Mouse (Mus musculus): ENCODE data around the gene Lsm14b. TPM values are rescaled to one million over a fixed set of nuclear protein-coding genes. Genes with fewer than 3 reads are reported as not detected.
A peak's percentile ranks its signal among the peaks of the same experiment; 100 is the strongest.

Lsm14b gene
- polyA plus RNA-seq, 1 experiment from 2014 or later, result 20.5 TPM

GRCm38 (mm10) chr2:180070481-180071453 lies 46.0 kb downstream of the Lsm14b start, which contains the start of gene Mtg2:
Gene Mtg2 (plus strand): TSS chr2:180070588.
- ATAC-seq (ENCODE audit: low FRiP score, low read depth), result peak; percentile 97
- no peaks in the 10 kb centered on the region for H3K27me3 ChIP-seq
- peak within 1 kb of the TSS; percentile 93 for H3K4me2 ChIP-seq
- peaks cover 19% of the 10 kb centered on the region for H3K36me3 ChIP-seq
- WGBS, result 3% methylated on average over 58 of the region's 58 CpGs
- peak within 1 kb of the TSS; percentile 92 for H3K27ac ChIP-seq (replicated peaks)
- peaks cover 15% of the 10 kb centered on the region for H3K4me1 ChIP-seq (replicated peaks)
- H3K9ac ChIP-seq, result peak within 1 kb of the TSS; percentile 78
- no peaks in the 10 kb centered on the region for H3K9me3 ChIP-seq
- peak within 1 kb of the TSS; percentile 70 for H3K4me3 ChIP-seq

- Histone ChIP-seq H3K9ac (0 out of 2 replicates have a peak overlapping the region, but pooled peaks have one; percentile 78), H3K4me3 (no peak overlapping the region), H3K4me1 (replicated peaks) (peaks cover 15% of the 10 kb centered on the region), H3K27me3 (no peaks in the 10 kb centered on the region), H3K27ac (replicated peaks) (no peak overlapping the region), H3K4me2 (peak overlapping the region; percentile 93), H3K36me3 (peaks cover 19% of the 10 kb centered on the region), H3K9me3 (no peaks in the 10 kb centered on the region)
- 86% methylated on average over 2 of the region's 2 CpGs for WGBS
- no peak for ATAC-seq (ENCODE audit: low FRiP score, low read depth)
Observed at GRCm38 (mm10) chr2:180071671-180072070, 46.9 kb downstream of the Lsm14b start.

GRCm38 (mm10) chr2:180072886-180073285 lies 48.1 kb downstream of the Lsm14b start:
- Histone ChIP-seq H3K27ac (replicated peaks) (no peak overlapping the region), H3K9ac (no peak overlapping the region), H3K36me3 (peaks cover 14% of the 10 kb centered on the region), H3K4me2 (no peak overlapping the region), H3K4me3 (no peak overlapping the region), H3K27me3 (no peaks in the 10 kb centered on the region), H3K9me3 (no peaks in the 10 kb centered on the region), H3K4me1 (replicated peaks) (peaks cover 15% of the 10 kb centered on the region)
- ATAC-seq (ENCODE audit: low FRiP score, low read depth), result no peak
- 84% methylated on average over 7 of the region's 7 CpGs for WGBS

DNA sequence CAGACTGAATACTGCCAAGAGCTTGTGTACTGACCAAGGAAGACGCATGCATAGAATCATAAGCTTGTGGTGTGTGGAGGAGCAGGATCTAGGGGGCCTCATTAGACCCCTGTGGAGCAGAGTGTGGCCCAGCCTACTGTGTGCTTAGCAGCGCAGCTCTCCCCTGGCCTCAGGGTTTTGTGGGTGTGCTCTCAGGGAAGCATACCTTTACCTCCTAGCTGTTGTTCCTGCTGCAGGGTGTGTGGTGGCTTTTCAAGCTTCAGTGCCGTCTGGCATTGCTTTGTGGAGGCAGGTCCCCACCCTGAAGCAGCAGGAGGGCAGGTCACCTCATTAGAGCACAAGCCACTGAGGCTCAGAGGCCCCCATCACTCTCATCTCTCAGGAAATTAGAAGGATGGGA lies 52.8 kb downstream of the Lsm14b start:
- H3K27ac ChIP-seq (replicated peaks), result no peak overlapping the region
- no peaks in the 10 kb centered on the region for H3K27me3 ChIP-seq
- ATAC-seq (ENCODE audit: low FRiP score, low read depth), result no peak
- 71% methylated on average over 3 of the region's 3 CpGs for WGBS
- H3K4me1 ChIP-seq (replicated peaks), result no peaks in the 10 kb centered on the region
- H3K36me3 ChIP-seq, result peaks cover 10% of the 10 kb centered on the region
- no peak overlapping the region for H3K9ac ChIP-seq
- H3K4me3 ChIP-seq, result no peak overlapping the region
- H3K4me2 ChIP-seq, result no peak overlapping the region
- H3K9me3 ChIP-seq, result no peaks in the 10 kb centered on the region

DNA sequence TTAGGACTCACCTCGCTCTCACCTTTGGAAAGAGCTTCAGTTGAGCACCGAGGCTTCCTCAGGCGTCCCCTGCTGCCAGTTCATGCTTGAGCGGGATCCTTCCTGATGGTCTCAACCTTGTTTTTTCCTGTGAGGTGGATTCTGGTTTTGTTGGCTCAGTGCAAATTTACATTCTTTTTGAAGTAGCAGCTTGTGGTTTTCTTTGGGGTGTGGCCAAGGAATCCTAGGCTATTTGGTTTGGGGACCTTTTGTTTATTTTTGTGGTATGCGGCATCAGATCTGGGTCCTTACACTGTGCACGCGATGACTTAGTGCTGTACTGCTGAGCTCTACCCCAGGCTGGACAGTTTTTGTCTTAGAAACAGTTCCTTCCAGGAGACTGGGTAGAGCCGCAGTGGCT lies 55.9 kb downstream of the Lsm14b start:
- Histone ChIP-seq H3K4me2 (no peak overlapping the region), H3K9ac (no peak overlapping the region), H3K9me3 (no peaks in the 10 kb centered on the region), H3K27ac (replicated peaks) (no peak overlapping the region), H3K4me1 (replicated peaks) (no peaks in the 10 kb centered on the region), H3K4me3 (no peak overlapping the region), H3K27me3 (no peaks in the 10 kb centered on the region), H3K36me3 (peaks cover 24% of the 10 kb centered on the region)
- ATAC-seq (ENCODE audit: low FRiP score, low read depth), result no peak
- 90% methylated on average over 8 of the region's 8 CpGs for WGBS

DNA sequence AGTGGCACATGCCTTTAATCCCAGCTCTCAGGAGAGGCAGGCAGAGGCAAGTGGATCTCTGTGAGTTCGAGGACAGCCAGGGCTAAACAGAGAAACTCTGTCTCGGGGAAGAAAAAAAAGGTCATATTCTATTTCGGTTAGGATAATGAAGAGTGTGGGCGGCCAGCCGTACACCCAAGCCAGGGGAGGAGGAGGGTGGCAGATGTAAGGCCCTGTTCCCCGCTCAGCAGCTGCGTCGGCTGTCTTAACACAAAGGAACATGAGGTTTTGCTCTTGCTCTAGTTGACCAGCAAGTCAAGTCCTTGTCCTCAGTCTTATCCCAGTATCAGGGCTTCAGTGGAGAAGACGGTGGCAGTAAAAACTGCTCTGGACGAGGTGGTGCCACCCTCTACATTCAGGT lies 58.3 kb downstream of the Lsm14b start:
- Histone ChIP-seq H3K9ac (no peak overlapping the region), H3K27me3 (no peaks in the 10 kb centered on the region), H3K36me3 (peaks cover 20% of the 10 kb centered on the region), H3K4me3 (no peak overlapping the region), H3K27ac (replicated peaks) (no peak overlapping the region), H3K4me2 (no peak overlapping the region), H3K4me1 (replicated peaks) (peaks cover 3% of the 10 kb centered on the region; the same call in 1 of the 2 replicates), H3K9me3 (no peaks in the 10 kb centered on the region)
- 88% methylated on average over 10 of the region's 10 CpGs for WGBS
- ATAC-seq (ENCODE audit: low FRiP score, low read depth), result no peak

- 54% methylated on average over 3 of the region's 3 CpGs for WGBS
- Histone ChIP-seq H3K4me3 (no peak overlapping the region), H3K4me2 (no peak overlapping the region), H3K9me3 (no peaks in the 10 kb centered on the region), H3K27ac (replicated peaks) (no peak overlapping the region), H3K36me3 (peaks cover 20% of the 10 kb centered on the region), H3K27me3 (no peaks in the 10 kb centered on the region), H3K9ac (no peak overlapping the region), H3K4me1 (replicated peaks) (peaks cover 3% of the 10 kb centered on the region; the same call in 1 of the 2 replicates)
- no peak for ATAC-seq (ENCODE audit: low FRiP score, low read depth)
Observed at GRCm38 (mm10) chr2:180084565-180084964, 59.8 kb downstream of the Lsm14b start.

Other genes with a start within 250 kb of the Lsm14b start
- gene Taf4, start 48.3 kb upstream of the Lsm14b start, polyA plus RNA-seq (2015; fragmentation: Nextera tagmentation; extraction: Ambion mirVana), result 3.5 and 3.7 TPM in 2 replicates
- 541 and 546 TPM in 2 replicates for gene Psma7, start 17.4 kb downstream of the Lsm14b start, polyA plus RNA-seq (2015; fragmentation: Nextera tagmentation; extraction: Ambion mirVana)
- 51.5 and 58.7 TPM in 2 replicates for gene Ss18l1, start 17.5 kb downstream of the Lsm14b start, polyA plus RNA-seq (2015; fragmentation: Nextera tagmentation; extraction: Ambion mirVana)
- gene Mtg2, start 45.6 kb downstream of the Lsm14b start, polyA plus RNA-seq (2015; fragmentation: Nextera tagmentation; extraction: Ambion mirVana), result 30.3 and 34.8 TPM in 2 replicates
- 2.0 and 2.6 TPM in 2 replicates for gene Hrh3, start 79.5 kb downstream of the Lsm14b start, polyA plus RNA-seq (2015; fragmentation: Nextera tagmentation; extraction: Ambion mirVana)
- gene Osbpl2, start 94.3 kb downstream of the Lsm14b start, polyA plus RNA-seq (2015; fragmentation: Nextera tagmentation; extraction: Ambion mirVana), result 71.0 and 72.7 TPM in 2 replicates
- 189 and 207 TPM in 2 replicates for gene Adrm1, start 146.5 kb downstream of the Lsm14b start, polyA plus RNA-seq (2015; fragmentation: Nextera tagmentation; extraction: Ambion mirVana)
- 2.5 and 3.5 TPM in 2 replicates for gene Lama5, start 200.9 kb downstream of the Lsm14b start, polyA plus RNA-seq (2015; fragmentation: Nextera tagmentation; extraction: Ambion mirVana)
- 337 and 391 TPM in 2 replicates for gene Rps21, start 232.4 kb downstream of the Lsm14b start, polyA plus RNA-seq (2015; fragmentation: Nextera tagmentation; extraction: Ambion mirVana)
- 27.0 and 29.6 TPM in 2 replicates for gene Cables2, start 248.5 kb downstream of the Lsm14b start, polyA plus RNA-seq (2015; fragmentation: Nextera tagmentation; extraction: Ambion mirVana)